ENCODE assay signal across 8 mouse cellular contexts in genomic region chr19:10101341-10102053, GRCm38 (mm10). TPM values are rescaled to one million over a fixed set of nuclear protein-coding genes. Genes with fewer than 3 reads are reported as not detected.
DNase-seq lines count a peak whose midpoint lies in the region; ATAC-seq and TF ChIP-seq lines count a peak whose summit lies in the region.

TSS of gene Fads2 (minus strand) at chr19:10101746.

- peak; percentile 46; the same call in 1 of the 2 replicates for TF ChIP-seq CTCF in hindbrain, postnatal 0 days (IDR thresholded peaks at IDR 0.05; ENCODE audit: low read depth)

- H3K9ac ChIP-seq in hindbrain, postnatal 0 days (replicated peaks; ENCODE audit: low read length): peak within 1 kb of the TSS; percentile 62

- H3K4me3 ChIP-seq in hindbrain, postnatal 0 days (ENCODE audit: low read length): peak within 1 kb of the TSS; percentile 55

- DNase-seq in ZHBTc4 (ENCODE audit: low read depth, low spot score): peak; percentile 94
- DNase-seq in gastrocnemius, adult 8-10 months (ENCODE audit: low spot score in 2 of 2): peak; percentile 63 to 76
- peak; percentile 97 for DNase-seq in hindbrain, postnatal 0 days (ENCODE audit: low spot score)
- peak; percentile 68 to 88 for DNase-seq in left cerebral cortex, adult 8-10 months (ENCODE audit: low spot score in 2 of 2)
- peak; percentile 90 for DNase-seq in right cerebral cortex, postnatal 25 days
- DNase-seq in urinary bladder, postnatal 36 days (ENCODE audit: low spot score in 2 of 2): peak; percentile 86 to 88

- 1% methylated on average over 52 of the region's 57 CpGs for WGBS in hindbrain, postnatal 0 days

- no peaks in the 10 kb centered on the region for H3K27me3 ChIP-seq in hindbrain, postnatal 0 days (ENCODE audit: insufficient read depth, low read length)

- peaks cover 22% of the 10 kb centered on the region for H3K4me1 ChIP-seq in hindbrain, postnatal 0 days (ENCODE audit: insufficient read depth, low read length)

- H3K9me3 ChIP-seq in hindbrain, postnatal 0 days (ENCODE audit: low read length): no peaks in the 10 kb centered on the region

- no peaks in the 10 kb centered on the region for H3K36me3 ChIP-seq in hindbrain, postnatal 0 days (ENCODE audit: insufficient read depth, low read length)

- peak within 1 kb of the TSS; percentile 92 for H3K27ac ChIP-seq in hindbrain, postnatal 0 days

- ATAC-seq in common myeloid progenitor, adult 5-6 weeks (replicated peaks; ENCODE audit: low read depth, poor library complexity, severe bottlenecking): peak; percentile 59
- ATAC-seq in hindbrain, postnatal 0 days: peak; percentile 96
- ATAC-seq in megakaryocyte, adult 5-6 weeks (ENCODE audit: poor library complexity, severe bottlenecking): peak; percentile 64

- H3K4me2 ChIP-seq in hindbrain, postnatal 0 days (ENCODE audit: low read depth, low read length): peak within 1 kb of the TSS; percentile 79

RNA-seq across cellular contexts. Expression of gene Fads2, which starts in this region (rescaled TPM):
- total RNA-seq in common myeloid progenitor, adult 5-6 weeks (2017): 30.2 and 30.8 TPM in 2 replicates
- 1 to 10 TPM; 1.2 to 2.0 (median 1.5) TPM for total RNA-seq in gastrocnemius, adult 8-10 months (2022)
- 318 and 330 TPM in 2 replicates for total RNA-seq in hindbrain, postnatal 0 days (2014; rRNA removed)
- 260 and 272 TPM in 2 replicates for polyA plus RNA-seq in hindbrain, postnatal 0 days (2015; fragmentation: Nextera tagmentation; extraction: Ambion mirVana)
- total RNA-seq in left cerebral cortex, adult 8-10 months (2022): 100 to 1,000 TPM; 123 to 134 (median 128) TPM
- total RNA-seq in megakaryocyte, adult 5-6 weeks (2015): 3.0 and 7.6 TPM in 2 replicates
- total RNA-seq in megakaryocyte, adult 5-6 weeks (2017): 3.1 and 4.3 TPM in 2 replicates

Comparison
In these comparisons a context has a peak if more than half of its experiments do, and no peak if none do; other contexts are left out.
1. Peak in every context shown above with its lines: DNase-seq, ATAC-seq, H3K4me3 ChIP-seq and H3K27ac ChIP-seq.